Mouse (Mus musculus): ENCODE results near the gene Ddx54. TPM values are rescaled to one million over a fixed set of nuclear protein-coding genes. Genes with fewer than 3 reads are reported as not detected.

The Ddx54 gene
- polyA plus RNA-seq, 1 experiment from 2014 or later, result 44.6 TPM

DNA sequence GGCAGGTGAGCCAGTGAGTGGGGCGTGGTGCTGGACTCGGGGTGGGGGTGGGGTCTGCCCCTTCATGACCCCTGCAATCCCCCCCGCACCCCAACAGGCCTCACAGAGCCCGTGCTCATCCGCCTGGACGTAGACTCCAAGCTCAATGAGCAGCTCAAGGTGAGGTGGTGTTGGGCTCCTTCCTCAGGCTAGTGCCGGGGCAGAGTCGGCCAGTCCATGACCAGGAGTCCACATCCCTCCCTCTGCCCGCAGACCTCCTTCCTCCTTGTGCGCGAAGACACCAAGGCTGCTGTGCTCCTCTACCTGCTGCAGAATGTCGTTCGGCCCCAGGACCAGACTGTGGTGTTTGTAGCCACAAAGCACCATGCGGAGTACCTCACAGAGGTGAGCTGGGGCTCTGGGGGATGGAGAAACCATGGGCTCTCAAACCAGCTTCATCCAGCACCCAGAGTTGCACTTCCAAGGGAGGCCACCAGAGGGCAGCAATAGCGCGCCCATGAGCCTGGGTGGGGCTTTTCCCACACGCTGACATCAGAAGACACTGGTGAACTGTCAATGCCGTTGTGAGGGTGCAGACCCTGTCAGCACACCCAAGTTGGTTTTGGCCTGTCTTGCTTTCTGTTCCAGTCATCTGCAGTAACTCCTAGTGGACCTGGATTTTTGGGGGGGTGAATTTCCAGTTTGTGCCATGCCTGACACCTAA is 8.0 kb downstream of the Ddx54 start:
- Histone ChIP-seq H3K4me3 (no peak overlapping the region), H3K9me3 (no peaks in the 10 kb centered on the region), H3K4me1 (replicated peaks) (peaks cover 7% of the 10 kb centered on the region; the same call in 1 of the 2 replicates), H3K27ac (replicated peaks) (no peak overlapping the region), H3K27me3 (no peaks in the 10 kb centered on the region), H3K36me3 (peaks cover 100% of the 10 kb centered on the region), H3K4me2 (no peak overlapping the region), H3K9ac (no peak overlapping the region)
- WGBS, result 71% methylated on average over 18 of the region's 18 CpGs
- peak; percentile 20; the same call in 1 of the 2 replicates for ATAC-seq (ENCODE audit: low read depth)

DNA sequence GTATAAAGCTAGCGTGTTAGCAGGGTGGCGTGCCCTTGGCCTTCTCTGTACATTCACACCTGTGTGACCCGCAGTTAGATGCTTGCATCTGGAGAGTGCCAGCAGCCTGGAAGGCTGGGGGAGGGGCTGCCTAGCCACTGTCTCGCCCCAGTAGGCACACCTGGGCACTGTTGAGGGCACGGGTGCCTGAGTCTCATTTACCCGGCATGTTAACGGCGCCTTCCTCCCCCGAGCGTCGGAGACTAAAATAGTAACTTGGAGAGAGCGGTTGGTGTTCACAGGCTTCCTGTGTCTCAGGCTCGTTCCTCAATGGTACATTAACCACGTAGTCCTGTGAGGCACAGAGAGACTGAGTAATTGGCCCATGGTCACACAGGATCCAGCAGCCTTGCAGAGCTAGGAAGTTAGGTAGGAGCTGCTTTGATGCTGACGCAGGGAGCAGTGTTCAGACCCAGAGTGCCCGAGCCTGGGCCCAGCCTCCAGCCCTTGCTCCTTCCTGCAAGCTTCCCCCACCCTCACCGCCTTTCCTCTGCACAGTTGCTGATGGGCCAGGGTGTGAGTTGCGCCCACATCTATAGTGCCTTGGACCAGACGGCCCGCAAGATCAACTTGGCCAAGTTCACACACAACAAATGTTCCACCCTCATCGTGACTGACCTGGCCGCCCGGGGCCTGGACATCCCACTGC is 8.7 kb downstream of the Ddx54 start:
- H3K36me3 ChIP-seq, result peaks cover 100% of the 10 kb centered on the region

DNA sequence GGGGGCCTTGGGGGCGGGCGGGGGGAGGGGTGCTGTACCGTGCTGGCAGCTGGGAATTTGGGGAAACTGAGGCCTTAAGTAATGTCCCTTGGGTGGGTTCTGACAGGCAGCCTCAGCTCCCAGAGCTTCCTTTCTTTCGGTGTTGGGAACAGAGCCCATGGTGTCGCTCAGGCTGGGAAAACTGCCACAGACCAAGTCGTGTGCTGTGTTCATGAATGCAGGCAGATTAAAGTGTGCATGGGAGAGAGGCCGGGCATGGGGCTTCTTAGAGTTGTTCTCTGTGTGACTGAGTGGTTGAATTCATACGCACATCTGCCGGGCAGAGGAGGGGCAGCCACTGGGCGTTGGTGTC is 9.3 kb downstream of the Ddx54 start:
- H3K4me1 ChIP-seq (replicated peaks), result peaks cover 7% of the 10 kb centered on the region; the same call in 1 of the 2 replicates
- no peak for ATAC-seq (ENCODE audit: low read depth)
- H3K36me3 ChIP-seq, result peaks cover 100% of the 10 kb centered on the region
- H3K27ac ChIP-seq (replicated peaks), result no peak overlapping the region
- H3K4me2 ChIP-seq, result no peak overlapping the region
- 88% methylated on average over 10 of the region's 10 CpGs for WGBS
- no peak overlapping the region for H3K4me3 ChIP-seq
- H3K27me3 ChIP-seq, result no peaks in the 10 kb centered on the region
- no peak overlapping the region for H3K9ac ChIP-seq
- no peaks in the 10 kb centered on the region for H3K9me3 ChIP-seq

More for the DNA sequence above, 8.7 kb downstream of the Ddx54 start:
- peak; percentile 9; the same call in 1 of the 2 replicates for ATAC-seq (ENCODE audit: low read depth)
- Histone ChIP-seq H3K9ac (no peak overlapping the region), H3K27me3 (no peaks in the 10 kb centered on the region), H3K4me1 (replicated peaks) (peaks cover 7% of the 10 kb centered on the region; the same call in 1 of the 2 replicates), H3K4me3 (no peak overlapping the region), H3K4me2 (no peak overlapping the region), H3K27ac (replicated peaks) (no peak overlapping the region), H3K9me3 (no peaks in the 10 kb centered on the region)
- WGBS, result 91% methylated on average over 23 of the region's 23 CpGs

GRCm38 (mm10) chr5:120622198-120622851 is 9.8 kb downstream of the Ddx54 start:
- H3K27me3 ChIP-seq, result no peaks in the 10 kb centered on the region
- WGBS, result 64% methylated on average over 5 of the region's 5 CpGs
- ATAC-seq (ENCODE audit: low read depth), result no peak
- peaks cover 7% of the 10 kb centered on the region; the same call in 1 of the 2 replicates for H3K4me1 ChIP-seq (replicated peaks)
- H3K27ac ChIP-seq (replicated peaks), result no peak overlapping the region
- no peak overlapping the region for H3K4me2 ChIP-seq
- H3K4me3 ChIP-seq, result no peak overlapping the region
- H3K9me3 ChIP-seq, result no peaks in the 10 kb centered on the region
- peaks cover 100% of the 10 kb centered on the region for H3K36me3 ChIP-seq
- H3K9ac ChIP-seq, result no peak overlapping the region

GRCm38 (mm10) chr5:120624427-120624826 is 11.9 kb downstream of the Ddx54 start:
- no peak for ATAC-seq (ENCODE audit: low read depth)
- 82% methylated on average over 10 of the region's 10 CpGs for WGBS

GRCm38 (mm10) chr5:120626399-120626798 is 13.9 kb downstream of the Ddx54 start:
- no peak overlapping the region for H3K4me2 ChIP-seq
- no peak overlapping the region for H3K9ac ChIP-seq
- no peak overlapping the region for H3K27ac ChIP-seq (replicated peaks)
- H3K36me3 ChIP-seq, result peaks cover 72% of the 10 kb centered on the region
- H3K9me3 ChIP-seq, result no peaks in the 10 kb centered on the region
- WGBS, result 32% methylated on average over 19 of the region's 19 CpGs
- H3K4me3 ChIP-seq, result no peak overlapping the region
- peaks cover 18% of the 10 kb centered on the region for H3K27me3 ChIP-seq
- peaks cover 13% of the 10 kb centered on the region for H3K4me1 ChIP-seq (replicated peaks)
- ATAC-seq (ENCODE audit: low read depth), result no peak

More at GRCm38 (mm10) chr5:120624427-120624826, 11.9 kb downstream of the Ddx54 start:
- H3K27ac ChIP-seq (replicated peaks), result no peak overlapping the region
- peaks cover 91% of the 10 kb centered on the region for H3K36me3 ChIP-seq
- H3K9me3 ChIP-seq, result no peaks in the 10 kb centered on the region
- no peak overlapping the region for H3K4me3 ChIP-seq
- H3K9ac ChIP-seq, result no peak overlapping the region
- peaks cover 13% of the 10 kb centered on the region for H3K4me1 ChIP-seq (replicated peaks)
- peaks cover 2% of the 10 kb centered on the region for H3K27me3 ChIP-seq
- H3K4me2 ChIP-seq, result no peak overlapping the region

DNA sequence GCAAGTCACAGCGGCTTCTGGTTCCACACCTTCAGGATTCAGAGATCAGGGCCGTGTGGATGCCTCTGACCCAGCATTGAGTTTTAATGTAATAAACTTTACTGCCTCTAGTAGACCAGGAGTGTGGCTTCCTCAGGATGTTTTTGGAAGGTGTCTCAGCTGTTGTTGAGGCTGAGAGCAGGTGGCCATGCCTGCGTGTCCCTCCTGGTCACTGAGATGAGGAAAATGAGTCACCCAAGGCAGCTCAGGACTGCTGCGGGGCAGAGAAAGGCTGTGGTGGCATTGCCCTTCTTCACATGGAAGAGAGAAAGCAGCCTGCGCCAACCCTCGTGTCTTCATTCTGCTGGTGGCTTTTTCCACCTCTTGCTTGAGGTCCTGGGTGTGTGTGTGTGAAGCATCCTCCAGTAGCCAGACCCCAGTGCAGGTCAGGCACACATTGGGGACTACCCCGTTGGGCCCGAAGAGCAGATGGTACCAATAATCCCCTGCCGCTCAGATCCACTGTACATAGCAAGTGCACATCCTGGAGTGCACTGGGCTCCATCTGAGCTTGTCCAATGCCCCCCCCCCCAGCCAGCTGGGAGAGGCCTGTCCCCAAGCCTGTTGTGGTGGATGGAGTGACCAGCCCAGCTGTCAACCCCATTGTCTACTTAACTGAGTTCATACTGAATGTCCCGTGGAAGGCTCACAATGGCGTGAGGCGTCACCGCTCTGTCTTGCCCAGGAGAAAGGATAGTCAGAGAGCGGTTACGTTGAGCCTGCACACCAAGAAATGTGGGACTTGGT is 15.2 kb downstream of the Ddx54 start:
- Histone ChIP-seq H3K9me3 (no peaks in the 10 kb centered on the region), H3K4me2 (no peak overlapping the region), H3K27me3 (peaks cover 23% of the 10 kb centered on the region), H3K36me3 (peaks cover 59% of the 10 kb centered on the region), H3K4me1 (replicated peaks) (peaks cover 6% of the 10 kb centered on the region; the same call in 1 of the 2 replicates), H3K9ac (no peak overlapping the region), H3K4me3 (no peak overlapping the region), H3K27ac (replicated peaks) (no peak overlapping the region)
- no peak for ATAC-seq (ENCODE audit: low read depth)
- WGBS, result 85% methylated on average over 15 of the region's 15 CpGs

DNA sequence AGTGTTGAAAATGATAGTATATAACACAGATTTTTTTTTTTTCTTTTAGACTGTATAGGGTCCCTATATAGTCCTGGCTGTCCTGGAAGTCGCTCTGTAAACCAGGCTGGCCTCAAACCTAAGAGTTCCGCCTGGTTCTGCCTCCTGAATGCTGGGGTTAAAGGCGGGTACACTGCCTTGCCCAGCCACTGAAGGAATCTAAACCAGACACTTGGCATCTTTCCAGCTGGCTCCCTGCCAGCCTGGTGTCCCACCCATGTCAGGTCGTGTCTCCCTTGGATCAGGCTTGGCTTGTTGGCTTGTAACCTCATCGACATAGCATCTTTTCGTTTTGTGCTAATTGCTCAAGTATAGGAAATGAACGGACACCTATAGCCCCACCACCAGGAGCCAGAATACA is 16.1 kb downstream of the Ddx54 start:
- Histone ChIP-seq H3K4me1 (replicated peaks) (peaks cover 6% of the 10 kb centered on the region; the same call in 1 of the 2 replicates), H3K4me3 (no peak overlapping the region), H3K9ac (no peak overlapping the region), H3K9me3 (no peaks in the 10 kb centered on the region), H3K27ac (replicated peaks) (no peak overlapping the region), H3K4me2 (no peak overlapping the region), H3K27me3 (peaks cover 26% of the 10 kb centered on the region), H3K36me3 (peaks cover 49% of the 10 kb centered on the region)
- ATAC-seq (ENCODE audit: low read depth), result no peak
- 65% methylated on average over 7 of the region's 7 CpGs for WGBS

DNA sequence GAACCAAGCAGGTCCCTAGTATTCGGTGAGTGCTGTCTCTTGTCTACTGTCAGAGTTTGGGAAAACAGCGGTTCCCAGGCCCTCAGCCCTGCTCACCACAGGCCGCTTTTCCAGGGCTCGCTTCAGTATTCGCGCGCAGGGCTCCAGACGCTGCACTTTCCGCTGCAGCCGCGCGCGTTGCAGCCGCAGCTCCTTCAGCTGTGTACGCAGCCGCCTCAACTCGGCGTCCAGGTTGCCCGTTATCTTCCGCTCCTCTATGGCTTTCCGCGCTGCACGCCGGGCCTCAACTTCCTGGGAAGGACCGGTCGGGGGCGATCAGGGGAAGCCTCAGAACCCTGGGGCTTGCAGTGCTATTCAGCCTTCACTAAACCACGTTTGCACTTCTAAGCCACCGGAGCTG is 18.6 kb downstream of the Ddx54 start:
- ATAC-seq (ENCODE audit: low read depth), result no peak
- Histone ChIP-seq H3K9me3 (no peaks in the 10 kb centered on the region), H3K9ac (peak overlapping the region; percentile 43; the same call in 1 of the 2 replicates), H3K36me3 (peaks cover 24% of the 10 kb centered on the region), H3K4me3 (no peak overlapping the region; the same call in 1 of the 2 replicates), H3K27me3 (peaks cover 26% of the 10 kb centered on the region), H3K4me2 (peak overlapping the region; percentile 45), H3K27ac (replicated peaks) (no peak overlapping the region), H3K4me1 (replicated peaks) (peaks cover 6% of the 10 kb centered on the region; the same call in 1 of the 2 replicates)
- 6% methylated on average over 29 of the region's 29 CpGs for WGBS

GRCm38 (mm10) chr5:120631892-120632291 is 19.4 kb downstream of the Ddx54 start:
- Histone ChIP-seq H3K9me3 (no peaks in the 10 kb centered on the region), H3K4me2 (no peak overlapping the region)

GRCm38 (mm10) chr5:120634131-120634530 is 21.6 kb downstream of the Ddx54 start, which contains the start of gene Cfap73:
Cfap73 (minus strand) TSS chr5:120634235.
- Histone ChIP-seq H3K27ac (replicated peaks) (no peak within 1 kb of the TSS), H3K4me3 (no peak within 1 kb of the TSS), H3K27me3 (peaks cover 26% of the 10 kb centered on the region), H3K4me2 (no peak within 1 kb of the TSS), H3K4me1 (replicated peaks) (no peaks in the 10 kb centered on the region), H3K36me3 (no peaks in the 10 kb centered on the region), H3K9ac (no peak within 1 kb of the TSS), H3K9me3 (no peaks in the 10 kb centered on the region)
- WGBS, result 63% methylated on average over 9 of the region's 9 CpGs
- no peak for ATAC-seq (ENCODE audit: low read depth)

More at GRCm38 (mm10) chr5:120631892-120632291, 19.4 kb downstream of the Ddx54 start:
- no peak for ATAC-seq (ENCODE audit: low read depth)
- no peak overlapping the region for H3K9ac ChIP-seq
- peaks cover 26% of the 10 kb centered on the region for H3K27me3 ChIP-seq
- H3K36me3 ChIP-seq, result peaks cover 17% of the 10 kb centered on the region
- no peak overlapping the region for H3K4me3 ChIP-seq
- peaks cover 6% of the 10 kb centered on the region; the same call in 1 of the 2 replicates for H3K4me1 ChIP-seq (replicated peaks)
- H3K27ac ChIP-seq (replicated peaks), result no peak overlapping the region
- 84% methylated on average over 5 of the region's 5 CpGs for WGBS

Measured in neural tube, embryonic 13.5 days (tissue).